ENCODE assay signal across 7 mouse cellular contexts in the genomic region with DNA sequence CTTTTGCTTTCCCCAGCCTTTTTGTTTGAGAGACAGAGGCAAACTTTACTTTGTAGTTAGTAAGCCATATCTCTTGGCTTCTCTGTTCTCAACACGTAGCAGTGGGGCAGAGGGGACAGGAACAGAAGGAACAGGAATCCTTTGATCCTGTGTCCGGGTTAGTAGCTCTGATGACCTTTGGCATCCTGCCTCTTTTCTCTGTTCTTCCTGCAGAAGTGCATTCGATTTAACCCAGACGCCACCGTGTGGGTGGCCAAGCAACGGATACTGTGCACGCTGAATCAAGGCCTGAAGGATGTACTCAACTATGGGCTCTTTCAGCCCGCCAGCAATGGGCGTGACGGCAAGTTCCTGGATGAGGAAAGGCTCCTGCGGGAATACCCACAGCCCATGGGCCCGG. TPM values are rescaled to one million over a fixed set of nuclear protein-coding genes. Genes with fewer than 3 reads are reported as not detected.
A peak's percentile ranks its signal among the peaks of the same experiment; 100 is the strongest.
DNase-seq lines count a peak whose midpoint lies in the region; ATAC-seq lines count a peak whose summit lies in the region.

No protein-coding gene starts in this region.

- H3K36me3 ChIP-seq in heart, embryonic 16.5 days (ENCODE audit: control insufficient read depth, insufficient read depth): no peaks in the 10 kb centered on the region
- no peaks in the 10 kb centered on the region for H3K36me3 ChIP-seq in liver, embryonic 12.5 days

- ATAC-seq in heart, embryonic 16.5 days (replicated peaks; ENCODE audit: extremely low read depth, insufficient read depth, low FRiP score): peak; percentile 46; the same call in 1 of the 2 replicates
- peak; percentile 37; the same call in 1 of the 2 replicates for ATAC-seq in liver, embryonic 12.5 days

- DNase-seq in urinary bladder, postnatal 36 days (ENCODE audit: low spot score in 2 of 2): peak; percentile 14 to 29
- no peak for DNase-seq in urinary bladder, adult 2 months (ENCODE audit: low spot score)
- DNase-seq in yolk sac, embryonic 10.5 days (ENCODE audit: low spot score): peak; percentile 49
- DNase-seq in B cell, adult 2 months: no peak
- DNase-seq in gastrocnemius, postnatal 36 days: no peak

- H3K4me1 ChIP-seq in heart, embryonic 16.5 days (ENCODE audit: control insufficient read depth, insufficient read depth, low read length): peaks cover 8% of the 10 kb centered on the region
- H3K4me1 ChIP-seq in liver, embryonic 12.5 days: no peaks in the 10 kb centered on the region; the same call in 1 of the 2 replicates

- H3K4me3 ChIP-seq in heart, embryonic 16.5 days (ENCODE audit: low read length): no peak overlapping the region
- H3K4me3 ChIP-seq in liver, embryonic 12.5 days: no peak overlapping the region

- intact Hi-C loops in gastrocnemius, postnatal 36 days (cut with DNase I): no loop called here

- WGBS in heart, embryonic 16.5 days: 19% methylated on average over 12 of the region's 12 CpGs
- 28% methylated on average over 12 of the region's 12 CpGs for WGBS in liver, embryonic 12.5 days (ENCODE audit: insufficient replicate concordance)

- H3K9ac ChIP-seq in heart, embryonic 16.5 days (ENCODE audit: low read length): no peak overlapping the region
- H3K9ac ChIP-seq in liver, embryonic 12.5 days: no peak overlapping the region

- 0 out of 2 replicates have a peak, but pooled peaks cover 2% of the 10 kb centered on the region for H3K27me3 ChIP-seq in heart, embryonic 16.5 days (ENCODE audit: control insufficient read depth, insufficient read depth, low read length)
- no peaks in the 10 kb centered on the region for H3K27me3 ChIP-seq in liver, embryonic 12.5 days (replicated peaks)

- no peak overlapping the region for H3K27ac ChIP-seq in heart, embryonic 16.5 days (ENCODE audit: low read length)
- H3K27ac ChIP-seq in liver, embryonic 12.5 days: 0 out of 2 replicates have a peak overlapping the region, but pooled peaks have one; percentile 36

- H3K4me2 ChIP-seq in heart, embryonic 16.5 days (ENCODE audit: low read depth, low read length): no peak overlapping the region
- H3K4me2 ChIP-seq in liver, embryonic 12.5 days: no peak overlapping the region

- no peaks in the 10 kb centered on the region for H3K9me3 ChIP-seq in heart, embryonic 16.5 days (replicated peaks; ENCODE audit: control insufficient read depth, low read length)
- no peaks in the 10 kb centered on the region for H3K9me3 ChIP-seq in liver, embryonic 12.5 days (replicated peaks)

RNA-seq across cellular contexts. Expression of gene Shank2, which starts 50.3 kb away (rescaled TPM):
- polyA plus RNA-seq in urinary bladder, adult 2 months (2012; rRNA removed): 5.4 and 6.9 TPM in 2 replicates
- 0.76 and 0.79 TPM in 2 replicates for polyA plus RNA-seq in heart, embryonic 16.5 days (2015; fragmentation: Nextera tagmentation; extraction: Ambion mirVana)
- 0.31 and 0.48 TPM in 2 replicates for polyA plus RNA-seq in liver, embryonic 12.5 days (2016; fragmentation: Nextera tagmentation; extraction: Ambion mirVana)
- total RNA-seq in gastrocnemius, postnatal 36 days (2021): under 1 TPM; 0.05 to 0.18 TPM

Comparison
In these comparisons a context has a peak if more than half of its experiments do, and no peak if none do; other contexts are left out.
1. DNase-seq: peak in urinary bladder, postnatal 36 days (2 of 2) and yolk sac, embryonic 10.5 days (single experiment); none in urinary bladder, adult 2 months (single experiment), B cell, adult 2 months (0 of 2) and gastrocnemius, postnatal 36 days (0 of 2).